Mouse (Mus musculus) cerebellum, postnatal 36 days (tissue): ENCODE results near the gene Serpinf1.
"Not testable (repeated sequence)": the region's sequence is repeated elsewhere in the genome, so short reads cannot be mapped to it uniquely, and the experiment has no call there.

Source experiments
- DNase-seq, 2 experiments: peaks; one replicate each; pipeline ENCODE4 v3.0.0; 2021 to 2022; ENCODE audit warnings: mixed read lengths in 2 of 2

Serpinf1 gene

DNA sequence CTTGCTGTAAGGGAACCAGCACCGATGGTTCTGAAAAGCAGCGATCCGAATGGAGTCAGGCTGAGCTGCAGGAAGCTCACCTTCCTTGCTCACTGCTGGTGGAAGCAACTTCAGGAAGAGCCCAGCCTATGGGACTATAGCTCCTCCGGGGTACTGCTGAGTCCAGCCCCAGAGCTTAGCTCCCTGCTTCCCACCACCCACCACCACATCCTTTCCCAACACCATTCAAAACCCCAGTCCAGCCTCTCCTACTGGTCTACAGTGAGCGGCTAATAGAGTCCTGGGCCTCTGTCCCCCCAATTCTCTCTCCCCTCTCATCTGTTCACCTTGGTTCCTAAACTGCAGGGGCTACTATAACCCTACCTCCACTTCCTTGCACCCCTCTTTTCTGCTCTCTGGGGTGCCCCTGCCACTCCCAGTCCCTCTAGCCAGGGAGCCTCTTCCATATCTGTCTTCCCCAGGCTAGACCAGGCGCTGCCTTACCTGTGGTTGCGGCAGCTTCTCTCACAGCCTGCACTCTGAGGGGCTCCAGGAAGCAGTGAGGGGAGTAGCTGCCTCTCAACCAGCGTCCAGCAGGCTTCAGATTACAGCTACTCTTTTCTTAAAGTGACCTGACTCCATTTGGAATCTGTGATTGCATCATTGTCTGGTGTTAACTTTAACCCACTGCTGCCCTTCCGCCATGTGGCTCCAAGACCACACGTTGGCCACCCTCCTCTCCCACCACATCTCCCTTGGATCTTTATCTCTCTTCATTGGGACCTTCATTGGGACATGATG lies at the start of gene Serpinf1:
Gene Serpinf1 (minus strand): TSS at position 689 of the 780 bp plus-strand sequence.
- no peak for DNase-seq

DNA sequence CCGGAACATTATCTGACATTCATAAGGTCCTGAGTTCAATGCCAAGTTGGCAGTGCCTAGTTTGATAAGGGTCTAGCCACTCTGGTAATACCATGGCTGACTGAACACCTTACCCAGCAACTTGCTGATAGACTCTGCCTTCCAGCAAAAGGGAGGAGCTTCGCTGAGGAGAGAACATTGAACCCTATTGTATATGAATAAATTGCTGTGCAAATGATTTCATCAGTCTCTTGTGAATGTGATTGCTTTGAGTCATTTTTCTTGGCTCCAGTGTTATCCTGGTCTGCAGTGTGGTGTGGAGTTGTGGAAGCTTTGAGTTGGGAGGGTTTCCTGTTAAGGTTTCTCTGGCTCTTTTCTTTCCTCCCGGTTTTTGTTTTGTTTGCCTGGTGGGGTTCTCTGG lies 48.2 kb upstream of the Serpinf1 start:
- no peak for DNase-seq

DNA sequence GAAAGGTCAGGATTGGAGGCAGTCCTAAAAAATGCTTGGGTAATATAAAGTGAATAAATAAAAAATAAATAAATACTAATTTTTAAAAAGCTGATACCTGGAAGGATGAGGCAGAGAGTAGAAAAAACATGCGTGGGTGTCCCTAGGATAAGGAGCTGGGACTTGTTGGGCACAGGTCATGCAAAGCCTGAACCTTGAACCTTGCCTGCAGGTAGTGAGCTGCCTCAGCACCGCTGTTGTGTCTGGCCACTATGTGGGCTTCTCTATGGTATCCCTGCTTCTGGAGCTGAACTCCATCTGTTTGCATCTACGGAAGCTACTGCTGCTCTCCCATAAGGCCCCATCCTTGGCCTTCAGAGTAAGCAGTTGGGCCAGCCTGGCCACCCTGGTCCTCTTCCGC lies 46.8 kb upstream of the Serpinf1 start:
- DNase-seq: no peak

DNA sequence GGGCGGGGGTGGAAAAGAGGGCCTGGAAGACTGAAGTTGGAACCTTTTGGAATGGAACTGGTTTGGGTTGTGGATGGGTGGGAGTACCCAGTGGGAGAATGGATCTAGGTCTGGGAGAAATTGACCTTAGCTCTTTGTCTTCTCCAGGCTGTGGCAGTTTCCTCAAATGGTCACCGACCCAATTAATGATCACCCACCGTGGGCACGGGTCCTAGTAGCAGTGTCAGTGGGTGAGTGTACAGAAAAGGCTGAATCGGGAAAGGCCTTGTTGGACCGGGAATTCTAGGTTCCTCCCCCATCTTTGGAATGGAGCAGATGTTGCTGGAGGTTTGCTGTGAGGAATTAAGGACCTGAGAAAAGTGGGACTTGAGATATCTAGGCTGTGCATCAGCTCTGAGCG lies 45.9 kb upstream of the Serpinf1 start:
- DNase-seq: no peak

DNA sequence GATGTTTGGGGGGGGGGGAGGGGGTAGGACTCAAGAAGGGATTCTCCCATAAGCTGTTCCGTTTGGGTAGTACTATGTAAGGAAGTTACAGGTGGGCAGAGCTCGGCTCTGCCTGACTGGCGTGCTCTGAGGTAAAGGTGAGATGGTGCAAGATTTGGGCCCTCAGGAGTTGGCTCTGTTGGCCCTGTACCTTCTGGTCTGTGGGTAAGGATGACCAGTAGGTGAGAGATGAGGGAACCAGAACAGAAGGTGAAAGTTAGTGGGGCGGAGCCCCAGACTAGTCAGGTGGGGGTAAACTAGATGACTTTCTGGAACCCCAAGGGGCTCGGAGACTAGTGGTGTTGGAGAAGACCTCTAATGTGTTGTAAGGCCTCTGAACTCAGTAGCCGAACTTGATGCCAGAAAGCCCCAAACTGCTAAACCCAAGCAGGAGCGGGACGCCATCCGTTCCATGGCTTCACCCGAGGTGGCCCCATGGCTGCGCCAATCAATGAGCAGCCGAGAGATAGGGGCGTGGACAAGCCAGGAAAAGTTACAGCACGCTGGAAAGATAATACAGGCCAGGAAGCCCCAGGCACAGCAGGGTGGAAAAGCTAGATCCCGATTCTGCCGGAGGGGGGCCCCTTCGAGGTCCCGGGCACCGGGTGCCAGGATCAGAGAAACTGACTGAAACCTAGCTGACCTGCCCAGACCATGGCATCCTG lies 45.2 kb upstream of the Serpinf1 start:
- DNase-seq: no peak

DNA sequence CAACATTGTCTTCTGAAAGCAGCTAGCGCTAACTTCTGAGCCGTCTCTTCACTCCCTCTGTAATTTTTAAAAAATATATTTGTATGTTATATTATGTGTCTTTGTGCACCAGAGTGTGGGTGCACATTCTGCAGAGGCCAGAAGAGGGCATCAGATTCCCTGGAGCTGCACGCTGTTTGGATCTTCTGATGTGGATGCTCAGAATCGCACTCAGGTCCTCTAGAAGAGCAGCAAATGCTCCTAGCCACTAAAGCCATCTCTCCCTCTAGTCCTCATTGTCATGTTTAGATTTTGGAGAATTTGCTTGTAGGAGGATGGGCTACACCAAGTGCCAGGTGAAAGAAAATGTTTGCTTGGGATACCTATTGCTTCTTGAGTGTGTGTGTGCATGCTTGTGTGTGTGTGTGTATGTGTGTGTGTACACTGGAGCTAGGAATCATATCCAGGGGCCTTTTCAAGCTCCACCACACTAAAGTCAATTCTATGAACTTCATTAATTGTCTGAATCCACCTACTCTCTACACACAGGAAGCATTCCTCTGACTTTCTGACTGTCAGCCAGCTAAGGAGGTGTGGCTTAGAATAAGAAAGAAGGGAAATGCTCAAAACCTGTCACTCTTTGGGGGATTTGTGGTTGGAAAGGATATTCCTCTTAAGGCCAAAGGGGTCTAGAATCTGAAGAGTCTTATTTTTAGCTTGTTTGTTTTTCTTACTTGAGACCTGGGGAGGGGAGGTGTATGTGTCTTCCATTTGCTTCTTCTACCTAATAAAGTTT lies 44.4 kb upstream of the Serpinf1 start:
- no peak for DNase-seq

DNA sequence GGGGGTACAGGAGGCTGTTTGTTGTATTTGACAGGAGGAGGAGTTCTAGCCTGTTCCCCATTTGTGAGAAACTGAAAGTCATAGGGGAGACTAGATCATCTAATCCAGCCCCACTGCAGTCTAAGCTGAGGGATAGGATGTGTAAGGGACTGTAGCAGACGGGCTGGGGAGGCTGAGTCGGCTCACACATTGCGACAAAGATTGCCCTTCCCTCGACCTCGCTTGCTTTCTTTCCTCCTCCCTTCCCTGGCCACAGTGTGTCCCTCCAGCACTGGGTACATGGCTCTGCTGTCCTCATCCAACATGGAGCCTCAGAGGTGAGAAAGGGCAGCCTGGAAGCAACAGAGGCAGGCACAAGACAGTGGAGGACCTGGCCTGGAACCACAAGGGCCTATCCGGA lies 42.5 kb upstream of the Serpinf1 start:
- DNase-seq: no peak

DNA sequence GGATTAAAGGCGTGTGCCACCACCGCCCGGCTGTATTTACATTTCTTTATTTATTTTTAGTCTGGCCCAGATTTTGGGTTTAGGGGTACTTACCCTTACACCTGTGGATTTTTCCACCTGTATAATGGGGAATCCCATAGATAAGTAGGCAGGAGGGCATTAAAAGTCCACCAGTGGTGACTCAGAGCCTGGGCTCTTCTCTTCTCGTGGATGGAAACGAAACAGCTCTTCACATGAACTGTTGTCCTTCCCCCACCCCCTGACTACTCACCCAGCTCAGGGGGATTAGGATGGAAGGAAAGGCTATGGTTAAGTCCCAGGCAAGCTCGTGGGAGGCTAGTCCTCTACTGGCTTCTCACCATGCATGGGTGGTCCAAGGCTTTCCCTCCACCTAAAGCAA lies 41.9 kb upstream of the Serpinf1 start:
- DNase-seq: no peak

DNA sequence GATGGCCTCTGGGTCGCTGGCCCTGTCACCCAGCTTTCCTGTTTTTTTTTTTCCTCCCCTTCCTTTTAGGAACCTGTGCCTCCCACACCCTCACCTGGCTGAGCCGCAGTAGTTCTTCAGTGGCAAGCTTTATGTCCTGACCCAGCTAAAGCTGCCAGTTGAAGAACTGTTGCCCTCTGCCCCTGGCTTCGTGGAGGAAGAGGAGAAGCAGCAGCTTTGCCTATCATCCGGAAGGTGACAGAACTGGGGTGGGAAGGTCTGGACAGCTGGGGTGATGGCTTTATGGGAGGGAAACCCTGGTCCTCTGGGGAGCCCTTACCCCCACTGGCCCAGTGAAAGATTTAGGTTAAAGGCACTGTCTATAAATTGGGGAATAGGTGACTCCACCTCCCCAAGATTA lies 41.1 kb upstream of the Serpinf1 start:
- DNase-seq: no peak

DNA sequence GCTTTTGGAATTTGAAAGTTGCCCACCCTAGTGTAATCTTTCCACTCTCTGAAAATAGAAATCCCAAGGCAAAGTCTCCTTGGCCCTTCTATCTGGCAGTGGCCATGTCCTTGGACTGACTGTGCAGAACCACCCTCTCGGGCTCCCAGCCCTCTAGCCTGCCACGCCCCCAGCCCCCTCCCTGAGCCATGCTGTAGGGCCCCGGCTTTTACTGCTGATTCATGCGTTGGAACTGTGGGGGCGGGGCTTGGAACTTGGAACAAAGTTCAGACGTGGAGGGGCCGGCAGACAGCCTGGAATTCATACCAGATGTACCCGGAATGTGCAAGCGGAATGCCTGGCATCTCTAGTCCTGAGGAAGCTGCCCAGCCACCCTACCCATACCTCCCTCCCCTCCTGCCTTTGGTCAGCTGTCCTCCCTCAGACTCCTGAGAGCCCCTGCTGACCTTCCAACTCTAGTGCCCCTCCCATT lies 40.4 kb upstream of the Serpinf1 start:
- DNase-seq: peak in 1 of 2 experiments; percentile 42

DNA sequence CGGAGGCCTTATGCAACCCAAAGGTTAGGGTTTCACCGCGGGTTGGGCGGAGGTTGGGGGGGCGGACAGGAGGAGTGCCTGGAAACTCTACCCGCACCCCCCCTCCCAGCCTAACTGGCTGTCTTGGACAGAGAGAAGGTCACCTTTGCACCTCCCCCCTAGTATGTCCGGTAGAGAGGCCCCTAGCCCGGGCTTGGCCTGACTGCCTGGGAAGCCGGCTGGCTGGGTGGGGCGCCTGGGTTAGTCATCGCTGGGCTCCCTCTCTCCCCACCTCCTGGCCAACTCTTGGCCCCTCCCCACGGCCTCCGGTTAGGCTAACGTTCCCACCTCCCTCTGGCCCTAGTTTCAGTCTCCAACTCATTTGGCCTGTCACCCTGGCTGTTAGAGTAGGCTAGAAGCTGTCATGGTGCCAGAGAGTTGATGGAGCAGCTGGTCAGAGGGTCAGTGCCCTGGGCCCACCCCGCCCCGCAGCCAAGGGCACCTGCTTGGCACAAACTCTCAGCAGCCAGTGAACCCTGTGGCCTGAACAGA lies 39.8 kb upstream of the Serpinf1 start:
- peak; percentile 45 to 48 for DNase-seq

DNA sequence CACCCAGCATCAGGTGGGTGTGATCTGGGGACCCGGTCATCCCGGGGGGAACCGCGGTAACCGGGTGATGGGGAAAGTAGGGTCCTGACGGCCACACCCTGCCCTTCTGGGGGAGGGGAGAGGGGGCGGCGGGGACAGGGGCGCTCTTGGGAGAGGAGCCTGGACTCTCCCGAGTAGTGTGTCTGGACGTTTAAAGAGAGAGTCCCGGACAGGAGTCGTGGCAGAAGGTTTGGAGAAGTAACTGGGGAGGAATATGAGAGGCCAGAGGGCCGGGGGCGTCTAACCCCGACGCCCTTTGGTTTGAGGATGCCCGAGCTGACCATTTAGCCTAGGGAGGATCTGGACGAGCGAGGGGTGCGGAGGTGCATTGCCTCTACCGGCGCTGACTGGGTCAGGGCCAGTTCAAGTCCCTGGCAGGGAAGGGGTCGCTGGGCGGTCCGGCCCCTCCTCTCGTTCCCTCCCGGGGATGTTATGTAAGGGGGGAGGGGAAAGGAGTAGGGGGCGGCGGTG lies 39.3 kb upstream of the Serpinf1 start:
- no peak for DNase-seq

DNA sequence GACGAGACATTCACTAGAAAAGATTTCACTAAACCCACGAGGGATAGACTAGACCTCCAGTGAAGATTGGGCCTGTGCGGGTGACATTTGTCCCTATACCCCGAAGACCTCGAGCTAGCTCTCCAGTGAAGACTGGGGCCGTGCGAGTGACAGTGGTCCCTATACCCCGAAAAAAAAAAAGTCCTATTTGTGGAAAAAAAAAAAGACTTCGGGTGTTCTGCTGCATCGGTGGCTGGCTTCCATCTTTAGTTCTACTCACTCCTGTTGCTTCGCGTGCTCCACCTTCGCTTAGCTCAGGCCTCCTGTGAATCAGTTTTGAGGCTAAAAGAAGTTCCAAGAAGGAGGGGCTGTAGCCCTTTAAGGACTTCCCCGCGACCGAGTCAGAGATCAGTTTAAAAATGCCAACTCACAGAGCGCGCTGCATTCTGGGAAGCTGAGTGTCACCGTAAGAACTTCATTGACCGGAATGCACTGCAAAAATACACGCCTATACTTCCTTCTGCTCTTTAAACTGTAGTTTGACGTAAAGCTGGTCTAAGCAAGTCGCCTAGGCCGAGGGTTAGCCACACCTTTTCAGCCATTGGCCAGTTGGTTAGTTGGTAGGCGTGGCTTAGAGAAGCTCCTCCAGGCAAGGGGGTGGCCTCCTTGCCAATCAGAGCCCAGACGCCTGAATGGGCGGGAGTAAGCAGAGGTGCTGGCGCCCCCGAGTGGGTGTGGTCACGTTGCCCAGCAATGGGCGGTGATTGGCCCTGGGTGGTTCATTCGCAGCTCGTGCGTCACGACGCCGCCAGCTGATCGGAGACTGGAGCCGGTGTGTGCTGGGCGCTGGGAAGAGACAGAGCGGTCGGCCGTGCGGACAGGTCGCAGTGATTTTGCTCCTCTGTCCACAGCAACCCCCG lies 38.6 kb upstream of the Serpinf1 start, which contains the start of gene Tlcd2:
Gene Tlcd2 (plus strand): TSS at position 872 of the 899 bp plus-strand sequence.
- peak; percentile 97 to 99 for DNase-seq

DNA sequence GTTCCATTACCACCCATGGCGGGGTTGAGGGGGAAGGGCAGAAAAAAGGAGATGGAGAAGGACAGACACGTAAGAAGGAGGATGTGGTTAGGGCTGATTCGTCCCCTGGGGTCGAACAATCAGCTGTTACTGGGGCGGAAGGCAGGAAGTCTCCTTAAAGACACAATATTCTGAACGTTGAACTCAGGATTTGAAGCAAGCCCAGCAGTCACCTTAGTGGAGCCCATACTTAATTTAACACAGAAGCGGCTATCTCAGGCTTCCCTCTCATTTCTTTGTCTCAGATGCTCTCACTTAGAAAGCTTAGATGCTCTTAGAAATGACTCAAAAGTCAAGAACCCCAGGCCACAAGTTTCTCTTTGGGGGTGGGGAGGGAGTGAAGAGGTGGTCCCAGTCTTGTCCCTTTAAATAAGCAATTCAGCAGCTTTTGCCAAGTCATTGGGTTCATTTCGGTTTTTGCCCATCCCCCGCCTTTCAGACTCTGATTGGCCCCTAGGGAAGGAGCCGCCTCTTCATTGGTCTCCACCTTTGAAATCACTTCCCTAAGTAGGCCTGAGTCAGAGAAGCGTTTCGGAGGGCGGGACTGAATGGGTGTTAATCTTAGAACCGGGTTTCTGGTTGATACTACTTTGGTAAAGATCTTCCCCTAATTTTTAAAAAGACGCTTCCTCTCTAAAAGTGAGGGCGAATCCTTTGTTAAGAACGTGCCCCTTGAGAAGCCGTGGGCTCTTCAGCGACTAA lies 37.8 kb upstream of the Serpinf1 start:
- peak; percentile 87 to 92 for DNase-seq

DNA sequence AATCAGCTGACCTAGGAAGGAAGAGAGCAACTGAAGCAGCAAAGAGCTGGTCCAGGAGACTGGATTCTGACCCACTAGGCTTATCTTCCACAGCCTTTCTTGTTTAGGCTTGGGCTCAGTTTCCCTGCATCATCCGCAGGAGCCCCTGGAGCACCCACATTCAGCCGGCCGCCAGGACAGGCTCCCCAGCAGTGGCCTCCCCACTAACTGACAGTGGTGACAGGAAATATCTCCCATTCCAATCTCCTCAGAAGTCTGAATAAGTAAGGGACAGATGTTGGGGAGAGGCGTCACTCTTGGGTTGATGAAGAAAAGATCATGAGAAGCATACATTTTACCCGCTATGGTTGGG lies 37.2 kb upstream of the Serpinf1 start:
- no peak for DNase-seq

DNA sequence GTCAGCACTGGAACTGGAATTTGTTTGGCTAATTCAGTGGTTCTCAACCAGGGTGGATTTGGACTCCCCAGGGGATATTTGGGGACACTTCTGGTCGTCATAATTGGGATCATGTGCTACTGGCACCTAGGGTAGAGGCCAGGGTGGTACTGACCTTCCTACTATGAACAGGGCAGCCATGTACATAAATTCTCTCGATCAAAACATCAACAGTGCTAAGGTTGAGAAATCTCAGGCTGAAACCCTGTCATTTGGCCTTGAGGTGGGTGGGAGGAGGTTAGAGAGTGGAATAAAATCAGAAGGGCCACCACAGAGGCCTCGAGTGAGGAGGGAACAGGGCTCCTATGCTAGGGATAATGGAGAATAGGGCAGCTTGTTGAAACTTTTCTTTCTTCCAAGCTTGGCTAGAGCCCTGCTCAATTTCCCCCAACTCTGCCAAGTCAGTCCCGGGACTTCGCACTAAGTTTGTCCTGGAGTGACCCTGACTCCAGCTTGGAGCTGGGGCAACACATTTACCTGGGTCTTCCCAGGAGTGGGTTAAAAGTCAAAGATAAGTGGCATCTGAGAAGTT lies 36.7 kb upstream of the Serpinf1 start:
- no peak for DNase-seq

DNA sequence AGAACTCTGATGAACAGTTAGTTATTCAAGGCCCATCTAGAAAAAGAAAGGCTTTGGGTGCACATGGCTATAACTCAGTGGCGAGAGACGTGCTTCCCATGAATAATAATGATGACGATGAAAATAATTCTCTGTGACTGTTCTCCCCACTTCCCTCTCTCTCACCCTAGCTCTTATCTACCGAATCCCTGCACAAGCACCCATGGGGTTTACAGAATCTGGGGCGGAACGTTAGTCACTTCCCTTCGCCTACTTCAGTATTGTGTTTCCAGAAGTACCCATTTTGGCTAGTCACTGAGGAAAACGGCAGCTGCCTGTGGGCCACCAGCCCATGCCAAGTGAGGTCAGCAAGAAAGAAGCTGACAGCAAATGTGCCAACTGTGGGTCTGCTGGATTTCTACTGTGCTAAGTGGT lies 36.1 kb upstream of the Serpinf1 start:
- no peak for DNase-seq

DNA sequence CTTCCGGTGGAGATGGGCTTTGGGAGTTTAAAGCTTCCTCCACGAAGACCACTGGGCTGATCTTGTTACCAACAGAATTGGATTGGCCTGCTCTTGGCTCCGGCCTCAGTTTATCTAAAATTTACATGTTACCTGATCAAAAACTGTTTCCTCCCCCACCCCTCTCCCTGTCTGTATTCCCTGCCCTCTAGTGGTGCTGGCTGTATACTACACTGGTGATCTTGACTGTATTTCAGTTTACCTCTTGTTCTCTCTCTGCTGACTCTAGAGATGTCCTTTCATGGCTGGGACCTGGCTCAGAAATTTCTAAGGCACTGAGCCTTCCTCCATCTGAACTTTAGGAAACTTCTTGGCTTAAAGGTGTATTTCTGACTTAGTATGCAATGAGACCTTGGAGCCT lies 35.7 kb upstream of the Serpinf1 start:
- DNase-seq: peak in 1 of 2 experiments; percentile 43

DNA sequence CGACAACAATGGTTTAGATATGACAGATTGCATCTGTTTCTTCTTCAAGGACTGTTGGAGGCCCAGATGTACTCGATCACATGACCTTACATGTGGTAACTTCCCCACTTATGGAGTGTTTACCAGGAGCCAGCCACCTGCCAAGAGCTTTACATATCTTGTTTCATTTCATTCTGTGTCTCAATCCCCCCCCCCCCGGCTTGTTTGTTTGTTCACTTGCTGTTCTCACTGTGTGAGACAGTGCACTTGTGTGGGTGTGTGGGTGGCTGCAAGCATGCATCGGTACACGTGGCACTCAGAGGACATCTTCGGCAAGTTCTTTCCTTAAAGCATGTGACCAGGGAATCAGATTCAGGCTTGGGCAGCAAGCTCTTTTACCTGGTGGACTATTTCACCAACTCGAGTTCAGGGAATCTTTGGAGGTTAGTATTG lies 34.0 kb upstream of the Serpinf1 start:
- no peak for DNase-seq

DNA sequence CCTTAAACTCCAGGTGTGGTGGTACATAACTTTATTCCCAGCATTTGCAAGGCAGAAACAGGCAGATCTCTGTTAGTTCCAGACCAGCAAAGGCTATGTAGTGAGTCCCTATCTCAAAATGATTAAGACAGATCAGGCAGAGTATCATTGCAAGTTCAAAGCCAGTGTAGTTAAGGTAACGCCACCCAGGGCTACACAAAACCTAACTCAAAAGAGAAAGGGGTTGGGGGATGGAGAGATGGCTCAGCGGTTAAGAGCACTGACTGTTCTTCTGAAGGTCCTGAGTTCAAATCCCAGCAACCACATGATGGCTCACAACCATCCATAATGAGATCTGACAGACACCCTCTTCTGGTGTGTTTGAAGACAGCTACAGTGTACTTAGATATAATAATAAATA lies 33.5 kb upstream of the Serpinf1 start:
- not testable (repeated sequence) for DNase-seq
